Comparison of ENCODE assay signal across 8 mouse cellular contexts in genomic region chr10:8973934-8974333, GRCm38 (mm10).
DNase-seq lines count a peak whose midpoint lies in the region; ATAC-seq and TF ChIP-seq lines count a peak whose summit lies in the region.
"Had no signal": no experiment of that assay in that cellular context is flagged by ENCODE, and none has a peak within 500 bp of the region (broad histone marks: within the 10 kb centered on the region; RNA-seq: fewer than 3 reads in every experiment).

No protein-coding gene starts in this region.

- H3K27me3 ChIP-seq in kidney, embryonic 14.5 days (ENCODE audit: control insufficient read depth, insufficient read depth, low read length), result no peaks in the 10 kb centered on the region
- H3K27me3 ChIP-seq in Patski, result no peaks in the 10 kb centered on the region

- ATAC-seq in kidney, embryonic 14.5 days (ENCODE audit: low FRiP score, low TSS enrichment), result no peak
- ATAC-seq in Patski, result no peak
- peak; percentile 94 to 100 for ATAC-seq in hematopoietic stem cell, adult 5-6 weeks (replicated peaks in 1 of 2; ENCODE audit: insufficient read depth in 1 of 2, low FRiP score in 2 of 2, low TSS enrichment in 1 of 2, low read depth in 1 of 2, poor library complexity in 2 of 2, severe bottlenecking in 2 of 2)

- H3K4me2 ChIP-seq in kidney, embryonic 14.5 days (replicated peaks; ENCODE audit: low read depth, low read length), result no peak overlapping the region

- peak; percentile 49 for TF ChIP-seq CTCF in Patski (IDR thresholded peaks at IDR 0.05)

- no peaks in the 10 kb centered on the region for H3K9me3 ChIP-seq in kidney, embryonic 14.5 days (ENCODE audit: control insufficient read depth, low read length)

- peak; percentile 29 for DNase-seq in kidney, postnatal 10 days
- no peak for DNase-seq in Patski (ENCODE audit: low read depth, low spot score)
- peak; percentile 18 for DNase-seq in naive thymus-derived CD4-positive, alpha-beta T cell, adult 2 months (ENCODE audit: low read depth)
- DNase-seq in c-Kit-positive CD71-positive TER-119-positive erythroid progenitor cells, embryonic 14.5 days (ENCODE audit: low spot score), result no peak
- DNase-seq in frontal cortex, postnatal 10 days (ENCODE audit: low spot score in 2 of 2), result no peak

- no peak overlapping the region for H3K9ac ChIP-seq in kidney, embryonic 14.5 days (ENCODE audit: low read depth, low read length)

- H3K36me3 ChIP-seq in kidney, embryonic 14.5 days (ENCODE audit: control insufficient read depth, insufficient read depth, low read length), result no peaks in the 10 kb centered on the region

- no peaks in the 10 kb centered on the region; the same call in none of the 2 replicates for H3K4me1 ChIP-seq in kidney, embryonic 14.5 days (ENCODE audit: control insufficient read depth, insufficient read depth, low read length)

- no peak overlapping the region for H3K4me3 ChIP-seq in kidney, embryonic 14.5 days (ENCODE audit: low read length)

- 50% methylated on average over 1 of the region's 1 CpGs for WGBS in kidney, embryonic 14.5 days

- H3K27ac ChIP-seq in kidney, embryonic 14.5 days (ENCODE audit: low read depth, low read length), result no peak overlapping the region
- H3K27ac ChIP-seq: macrophage had no signal

- CTCF ChIA-PET in Patski (lab: Charles Lee), result interaction anchor here (0.6 to 3.3 kb wide), 5 partner anchors 179 to 266 kb away, joined by 3 to 19 read pairs (median 3); no protein-coding TSS in a partner anchor

- in situ Hi-C loops in Patski (cut with MboI; ENCODE audit: low pct_unique_long_range_greater_than_20kb), result no loop called here

- POLR2A ChIA-PET in Patski (lab: Charles Lee), result no interaction called here

Comparison
In these comparisons a context has a peak if more than half of its experiments do, and no peak if none do; other contexts are left out.
1. DNase-seq: peak in kidney, postnatal 10 days (single experiment) and naive thymus-derived CD4-positive, alpha-beta T cell, adult 2 months (single experiment); none in Patski (single experiment), c-Kit-positive CD71-positive TER-119-positive erythroid progenitor cells, embryonic 14.5 days (single experiment) and frontal cortex, postnatal 10 days (0 of 2).
2. ATAC-seq: peak in hematopoietic stem cell, adult 5-6 weeks (2 of 2); none in kidney, embryonic 14.5 days (single experiment) and Patski (single experiment).